Mouse (Mus musculus) neural tube, embryonic 15.5 days (tissue): ENCODE results near the gene 1520401A03Rik. TPM values are rescaled to one million over a fixed set of nuclear protein-coding genes. Genes with fewer than 3 reads are reported as not detected.

Experiments used
- ATAC-seq: fragments of 200-750 bp; cut with Nextera tagmentation; 2 replicates; pipeline ENCODE4 v1.8.0; 2017; ENCODE audit warnings: mild to moderate bottlenecking, moderate TSS enrichment, moderate library complexity; ENCODE audit not compliant: low FRiP score
- H3K27ac ChIP-seq: fragments of 300-500 bp; sonication (generic); replicated peaks from 2 replicates; pipeline ENCODE4 v1.5.1; 2015; ENCODE audit warnings: mild to moderate bottlenecking, inconsistent platforms
- H3K27me3 ChIP-seq: fragments of 300-500 bp; sonication (generic); replicated peaks from 2 replicates; pipeline ENCODE4 v1.6.1; 2015; ENCODE audit warnings: inconsistent platforms
- H3K36me3 ChIP-seq: fragments of 300-500 bp; sonication (generic); 2 replicates; pipeline ENCODE4 v1.6.1; 2015; ENCODE audit warnings: inconsistent platforms
- H3K4me1 ChIP-seq: fragments of 300-500 bp; sonication (generic); 2 replicates; pipeline ENCODE4 v1.6.1; 2015; ENCODE audit warnings: inconsistent platforms
- H3K4me2 ChIP-seq: fragments of 300-500 bp; sonication (generic); 2 replicates; pipeline ENCODE4 v1.6.1; 2015; ENCODE audit warnings: inconsistent platforms, mild to moderate bottlenecking, moderate library complexity
- H3K4me3 ChIP-seq: fragments of 300-500 bp; sonication (generic); replicated peaks from 2 replicates; pipeline ENCODE4 v1.5.1; 2015; ENCODE audit warnings: mild to moderate bottlenecking, inconsistent platforms
- H3K9ac ChIP-seq: fragments of 300-500 bp; sonication (generic); replicated peaks from 2 replicates; pipeline ENCODE4 v1.6.1; 2015; ENCODE audit warnings: mild to moderate bottlenecking, inconsistent platforms
- H3K9me3 ChIP-seq: fragments of 300-500 bp; sonication (generic); replicated peaks from 2 replicates; pipeline ENCODE4 v1.6.1; 2016; ENCODE audit warnings: inconsistent platforms
- WGBS: fragments of 180-500 bp; shearing (Covaris S2); methylation state at CpG from one replicate; pipeline ENCODE4 v1.1.7; 2015; ENCODE audit warnings: mixed read lengths; 5-methylcytosine and 5-hydroxymethylcytosine counted together
- polyA plus RNA-seq: library from polyadenylated mRNA; unstranded; fragments of >200 nt; fragmentation: Nextera tagmentation; extraction: Ambion mirVana; gene quantifications from 2 replicates; pipeline ENCODE4 v1.2.1, GENCODE M21; 2015

1520401A03Rik gene
- polyA plus RNA-seq, 1 experiment from 2014 or later = 0.27 TPM

DNA sequence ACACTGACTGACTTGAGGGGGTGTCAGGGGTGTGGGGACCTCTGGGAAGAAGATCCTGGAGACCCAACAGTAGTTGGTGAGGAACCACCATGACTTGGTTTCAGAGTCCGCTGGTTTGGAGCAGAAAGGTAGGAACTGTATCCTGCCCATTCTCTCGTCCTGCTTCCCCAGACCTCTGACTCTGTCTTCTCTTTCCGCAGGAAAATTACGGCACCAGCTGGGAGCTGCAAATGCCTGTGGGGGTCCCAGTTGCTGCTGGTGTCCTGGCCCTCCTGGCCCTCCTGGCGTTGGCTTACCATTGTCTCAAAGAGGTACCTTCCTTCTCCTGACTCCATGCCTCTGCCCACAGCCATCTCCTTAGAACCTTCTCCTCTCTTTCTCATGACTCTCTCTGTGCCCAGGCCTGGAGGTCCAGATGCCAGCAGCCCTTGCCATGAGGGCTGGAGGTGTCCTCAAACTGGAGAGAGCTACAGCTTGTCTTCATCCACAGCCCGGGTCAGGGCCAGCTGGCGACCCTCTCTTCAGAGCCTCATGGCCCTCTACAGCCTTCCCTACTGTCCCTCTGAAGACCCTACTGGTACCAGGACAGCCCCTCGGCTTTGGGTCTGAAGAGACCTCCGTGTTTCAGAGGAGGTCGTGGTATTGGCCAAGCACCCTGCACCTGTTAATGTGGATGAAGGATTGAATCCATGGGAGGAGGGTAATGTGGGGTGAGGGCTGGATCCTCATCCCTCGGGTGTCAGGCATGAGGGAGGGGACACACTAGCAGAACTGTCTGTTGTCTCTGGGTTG, 27.0 kb upstream of the 1520401A03Rik start:
- Histone ChIP-seq H3K9me3 (no peaks in the 10 kb centered on the region), H3K4me2 (peak overlapping the region; percentile 37), H3K4me1 (peaks cover 18% of the 10 kb centered on the region), H3K9ac (no peak overlapping the region), H3K27me3 (peaks cover 29% of the 10 kb centered on the region), H3K36me3 (peaks cover 33% of the 10 kb centered on the region), H3K4me3 (no peak overlapping the region), H3K27ac (no peak overlapping the region)
- ATAC-seq = no peak
- WGBS = 80% methylated on average over 11 of the region's 11 CpGs

DNA sequence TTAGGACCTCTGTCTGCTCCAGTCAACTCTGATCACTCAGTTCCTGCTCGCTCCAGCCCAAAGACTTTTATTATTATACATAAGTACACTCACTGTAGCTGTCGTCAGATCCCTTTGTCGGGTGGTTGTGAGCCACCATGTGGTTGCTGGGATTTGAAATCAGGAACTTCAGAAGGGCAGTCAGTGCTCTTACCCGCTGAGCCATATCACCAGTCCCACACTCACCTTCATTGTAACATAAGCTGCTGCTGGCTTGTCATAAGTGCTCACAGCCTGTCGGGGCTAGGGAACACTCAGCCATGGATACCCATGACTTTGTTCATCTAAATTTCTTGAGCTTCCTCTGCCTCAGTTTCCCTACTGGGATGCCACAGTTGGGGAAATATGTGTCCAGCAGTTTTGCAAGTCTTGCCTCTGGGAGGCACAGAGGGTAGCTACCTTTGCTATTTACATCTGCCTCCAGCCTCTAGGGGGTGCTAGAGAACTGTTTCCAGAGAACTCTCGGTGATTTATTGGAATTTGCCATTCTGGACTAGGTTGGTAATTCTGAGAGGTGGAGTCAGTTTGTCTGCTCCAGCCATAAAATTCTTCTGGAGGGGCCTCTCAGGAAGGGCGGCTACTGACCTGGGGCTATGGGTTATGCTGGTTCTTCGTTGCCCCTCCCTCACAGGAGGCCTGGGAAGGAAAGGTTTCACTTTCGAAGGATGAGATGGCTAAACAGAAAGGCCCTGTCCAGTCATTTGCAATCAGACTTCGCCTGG, 26.2 kb upstream of the 1520401A03Rik start:
- peaks cover 19% of the 10 kb centered on the region for H3K4me1 ChIP-seq
- H3K9ac ChIP-seq = no peak overlapping the region
- 42% methylated on average over 10 of the region's 10 CpGs for WGBS
- peak overlapping the region; percentile 37 for H3K4me2 ChIP-seq
- H3K4me3 ChIP-seq = no peak overlapping the region
- peaks cover 25% of the 10 kb centered on the region for H3K36me3 ChIP-seq
- H3K9me3 ChIP-seq = no peaks in the 10 kb centered on the region
- peaks cover 37% of the 10 kb centered on the region for H3K27me3 ChIP-seq
- no peak overlapping the region for H3K27ac ChIP-seq
- ATAC-seq = no peak

GRCm38 (mm10) chr17:23748026-23748425, 25.4 kb upstream of the 1520401A03Rik start:
- ATAC-seq = no peak
- no peak overlapping the region for H3K27ac ChIP-seq
- peaks cover 19% of the 10 kb centered on the region for H3K4me1 ChIP-seq
- no peak overlapping the region for H3K4me3 ChIP-seq
- peaks cover 45% of the 10 kb centered on the region for H3K27me3 ChIP-seq
- H3K4me2 ChIP-seq = no peak overlapping the region
- no peak overlapping the region for H3K9ac ChIP-seq
- 36% methylated on average over 6 of the region's 6 CpGs for WGBS
- H3K36me3 ChIP-seq = peaks cover 17% of the 10 kb centered on the region
- H3K9me3 ChIP-seq = no peaks in the 10 kb centered on the region

DNA sequence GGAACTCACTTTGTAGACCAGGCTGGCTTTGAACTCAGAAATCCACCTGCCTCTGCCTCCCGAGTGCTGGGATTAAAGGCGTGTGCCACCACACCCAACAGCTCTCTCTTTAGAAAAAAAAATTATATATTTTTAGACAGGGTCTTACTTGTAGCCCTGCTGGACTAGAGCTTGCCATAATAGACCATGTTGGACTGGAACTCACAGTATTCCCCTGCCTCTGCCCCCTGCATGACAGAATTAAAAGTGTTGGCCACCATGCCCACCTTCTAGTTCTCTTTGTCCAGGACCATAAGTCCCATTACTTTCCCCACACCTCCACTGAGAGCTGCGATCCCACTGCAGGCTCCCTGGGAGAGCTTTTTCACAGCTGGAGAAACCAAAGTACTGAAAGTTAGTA, 24.9 kb upstream of the 1520401A03Rik start:
- H3K9ac ChIP-seq = no peak overlapping the region
- peaks cover 51% of the 10 kb centered on the region for H3K27me3 ChIP-seq
- 86% methylated on average over 3 of the region's 3 CpGs for WGBS
- no peak overlapping the region for H3K27ac ChIP-seq
- H3K36me3 ChIP-seq = peaks cover 11% of the 10 kb centered on the region
- H3K4me3 ChIP-seq = no peak overlapping the region
- H3K4me1 ChIP-seq = peaks cover 22% of the 10 kb centered on the region
- H3K4me2 ChIP-seq = no peak overlapping the region
- H3K9me3 ChIP-seq = no peaks in the 10 kb centered on the region
- ATAC-seq = no peak

DNA sequence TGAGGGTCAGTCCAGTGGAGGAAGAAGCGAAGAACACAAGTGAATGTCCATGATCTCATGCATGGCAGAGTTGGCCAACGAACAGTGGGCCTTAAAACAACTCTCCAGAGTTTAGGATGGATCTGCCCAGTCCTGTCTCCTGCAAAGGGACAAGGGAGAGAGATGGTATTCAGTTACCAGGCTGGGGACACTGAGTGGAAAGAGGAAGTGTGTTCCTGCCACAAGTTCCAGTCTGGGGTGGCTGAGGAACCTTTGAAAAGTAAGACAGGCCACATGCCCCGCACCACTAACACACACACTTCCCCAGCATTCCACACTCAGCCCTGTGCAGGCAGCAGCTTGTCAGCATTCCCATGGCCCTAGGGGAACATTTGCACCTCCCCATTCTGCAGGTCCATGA, 24.2 kb upstream of the 1520401A03Rik start:
- WGBS = 87% methylated on average over 3 of the region's 3 CpGs
- Histone ChIP-seq H3K4me3 (no peak overlapping the region), H3K27me3 (peaks cover 58% of the 10 kb centered on the region), H3K9ac (no peak overlapping the region), H3K4me2 (no peak overlapping the region), H3K27ac (no peak overlapping the region), H3K4me1 (peaks cover 29% of the 10 kb centered on the region), H3K9me3 (no peaks in the 10 kb centered on the region), H3K36me3 (peaks cover 4% of the 10 kb centered on the region)
- no peak for ATAC-seq

GRCm38 (mm10) chr17:23746311-23746710, 23.7 kb upstream of the 1520401A03Rik start:
- Histone ChIP-seq H3K27me3 (peaks cover 62% of the 10 kb centered on the region), H3K9me3 (no peaks in the 10 kb centered on the region), H3K4me2 (peak overlapping the region; percentile 78), H3K4me1 (peaks cover 31% of the 10 kb centered on the region), H3K36me3 (no peaks in the 10 kb centered on the region; the same call in 1 of the 2 replicates), H3K27ac (no peak overlapping the region), H3K4me3 (peak overlapping the region; percentile 41; the same call in 1 of the 2 replicates), H3K9ac (no peak overlapping the region)
- WGBS = 5% methylated on average over 12 of the region's 12 CpGs
- ATAC-seq = no peak; the same call in 1 of the 2 replicates

DNA sequence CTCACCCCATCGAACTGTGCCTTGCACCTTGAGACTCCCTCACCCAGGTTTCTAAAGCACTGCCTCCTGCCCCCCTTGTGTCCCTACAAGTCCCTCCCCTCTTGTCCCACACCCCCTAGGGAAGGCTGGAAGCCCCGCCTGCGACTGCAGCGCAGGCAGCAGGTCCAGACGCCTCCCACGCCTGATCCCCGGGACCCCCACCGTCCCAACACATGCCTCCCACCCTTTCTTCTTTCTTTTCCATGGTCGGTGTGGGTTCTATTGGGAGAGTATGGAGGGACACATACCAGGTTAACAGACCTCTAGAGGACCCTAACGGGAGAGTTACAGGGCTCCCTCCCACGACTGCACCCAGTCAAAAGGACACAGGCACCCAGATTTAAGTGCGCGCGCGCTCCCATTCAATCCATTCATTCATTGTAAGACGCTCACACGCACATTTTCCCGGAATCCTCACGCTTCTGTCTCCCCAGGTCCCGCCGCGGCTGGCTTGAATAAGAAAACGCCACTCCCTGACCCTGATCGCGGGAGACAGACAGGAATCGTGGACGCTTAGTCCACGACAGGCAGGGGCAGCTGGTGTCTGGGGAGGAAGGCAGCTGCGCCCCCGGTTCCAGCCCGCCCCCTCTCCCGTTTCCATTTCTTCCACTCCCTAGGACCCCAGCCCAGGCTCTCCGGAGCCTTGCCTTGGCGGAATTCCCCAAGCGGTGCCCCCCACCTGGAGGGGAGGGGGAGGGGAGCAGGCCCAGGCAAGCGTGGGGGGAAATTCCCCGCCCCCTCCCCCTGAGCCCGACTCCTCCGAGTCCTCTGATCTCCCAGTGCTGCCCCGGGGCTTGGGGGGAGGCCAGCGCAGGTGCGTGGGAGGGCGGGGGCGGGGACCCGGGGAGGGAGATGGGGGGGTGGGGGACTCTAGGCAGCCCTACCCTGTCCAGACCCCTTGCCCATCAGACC, 23.0 kb upstream of the 1520401A03Rik start, which contains the start of gene Kremen2:
Kremen2 (minus strand) TSS at position 533 of the 951 bp plus-strand sequence.
- no peak for ATAC-seq
- Histone ChIP-seq H3K9me3 (no peaks in the 10 kb centered on the region), H3K4me2 (peak within 1 kb of the TSS; percentile 78), H3K27ac (no peak within 1 kb of the TSS), H3K4me1 (peaks cover 34% of the 10 kb centered on the region), H3K4me3 (peak within 1 kb of the TSS; percentile 41), H3K9ac (peak within 1 kb of the TSS; percentile 61), H3K27me3 (peaks cover 69% of the 10 kb centered on the region), H3K36me3 (no peaks in the 10 kb centered on the region)
- under 1% methylated on average over 42 of the region's 45 CpGs for WGBS

DNA sequence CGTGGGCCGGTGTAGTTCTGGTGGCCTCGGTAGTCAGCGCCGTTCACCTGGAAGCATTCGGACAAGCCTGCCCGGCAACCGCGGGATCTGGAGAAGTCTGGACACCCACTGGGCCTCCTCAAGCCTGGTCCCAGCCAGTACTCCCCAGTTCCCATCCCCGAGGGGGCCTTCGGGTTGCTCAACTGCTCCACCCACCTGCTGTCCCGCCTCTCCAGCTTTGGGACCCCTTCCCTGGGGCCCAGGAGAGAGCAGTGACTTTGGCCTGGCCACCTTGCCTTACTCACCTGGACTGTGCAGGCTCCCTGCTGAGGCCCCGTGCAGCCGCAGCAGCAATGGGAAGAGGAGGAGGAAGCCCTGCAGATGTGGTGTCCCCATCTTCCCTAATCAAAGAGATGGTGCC, 22.1 kb upstream of the 1520401A03Rik start:
- no peaks in the 10 kb centered on the region for H3K36me3 ChIP-seq
- H3K4me3 ChIP-seq = peak overlapping the region; percentile 41; the same call in 1 of the 2 replicates
- H3K27me3 ChIP-seq = peaks cover 70% of the 10 kb centered on the region
- H3K9ac ChIP-seq = no peak overlapping the region
- no peak overlapping the region for H3K27ac ChIP-seq
- H3K4me1 ChIP-seq = peaks cover 36% of the 10 kb centered on the region
- H3K4me2 ChIP-seq = peak overlapping the region; percentile 78
- WGBS = 4% methylated on average over 14 of the region's 14 CpGs
- no peak for ATAC-seq
- no peaks in the 10 kb centered on the region for H3K9me3 ChIP-seq

- Histone ChIP-seq H3K36me3 (no peaks in the 10 kb centered on the region), H3K4me3 (no peak overlapping the region), H3K9ac (no peak overlapping the region), H3K27ac (no peak overlapping the region), H3K27me3 (peaks cover 70% of the 10 kb centered on the region), H3K9me3 (no peaks in the 10 kb centered on the region), H3K4me1 (peaks cover 42% of the 10 kb centered on the region), H3K4me2 (no peak overlapping the region)
- WGBS = 13% methylated on average over 8 of the region's 8 CpGs
- no peak for ATAC-seq
These were observed 21.5 kb upstream of the 1520401A03Rik start for GRCm38 (mm10) chr17:23744076-23744475.

GRCm38 (mm10) chr17:23742941-23743340, 20.4 kb upstream of the 1520401A03Rik start:
- H3K9me3 ChIP-seq = no peaks in the 10 kb centered on the region
- WGBS = 73% methylated on average over 12 of the region's 12 CpGs
- peaks cover 53% of the 10 kb centered on the region for H3K4me1 ChIP-seq
- no peak overlapping the region for H3K9ac ChIP-seq
- no peaks in the 10 kb centered on the region for H3K36me3 ChIP-seq
- H3K4me2 ChIP-seq = peak overlapping the region; percentile 50; the same call in 1 of the 2 replicates
- H3K4me3 ChIP-seq = peak overlapping the region; percentile 29; the same call in 1 of the 2 replicates
- peaks cover 68% of the 10 kb centered on the region for H3K27me3 ChIP-seq
- H3K27ac ChIP-seq = no peak overlapping the region
- no peak for ATAC-seq

GRCm38 (mm10) chr17:23742210-23742793, 19.7 kb upstream of the 1520401A03Rik start:
- Histone ChIP-seq H3K27me3 (peaks cover 63% of the 10 kb centered on the region), H3K36me3 (peaks cover 5% of the 10 kb centered on the region), H3K4me1 (peaks cover 59% of the 10 kb centered on the region), H3K9ac (no peak overlapping the region), H3K4me2 (peak overlapping the region; percentile 50), H3K27ac (no peak overlapping the region), H3K4me3 (peak overlapping the region; percentile 29), H3K9me3 (no peaks in the 10 kb centered on the region)
- ATAC-seq = no peak
- 5% methylated on average over 44 of the region's 44 CpGs for WGBS
